Mouse (Mus musculus) spleen, adult 2 months (tissue): ENCODE results near the gene A930017K11Rik.

Source experiments
- CTCF ChIP-seq: fragments of 200-500 bp; IDR thresholded peaks from 2 replicates; pipeline ENCODE4 v1.5.1; 2011; ENCODE audit warnings: mild to moderate bottlenecking, inconsistent platforms; ENCODE audit not compliant: insufficient read depth, insufficient read length, insufficient replicate concordance; ENCODE audit errors: extremely low read depth
- POLR2A ChIP-seq: fragments of 200-500 bp; IDR thresholded peaks from 2 replicates; pipeline ENCODE4 v1.6.1; 2011; ENCODE audit warnings: low read depth, low read length, inconsistent platforms

- TF ChIP-seq CTCF (no peak), POLR2A (no peak)
Measured at GRCm38 (mm10) chr17:25984066-25984465, 31.7 kb upstream of the A930017K11Rik start.
